ENCODE assay signal across 10 mouse cellular contexts in genomic region chr7:69949647-69950121, GRCm38 (mm10).
A peak's percentile ranks its signal among the peaks of the same experiment; 100 is the strongest.
DNase-seq lines count a peak whose midpoint lies in the region; ATAC-seq and TF ChIP-seq lines count a peak whose summit lies in the region.
"Had no signal": no experiment of that assay in that cellular context is flagged by ENCODE, and none has a peak within 500 bp of the region (broad histone marks: within the 10 kb centered on the region; RNA-seq: fewer than 3 reads in every experiment).

No protein-coding gene starts in this region.

- intact Hi-C loops in heart, postnatal 10 days (cut with DNase I) = no loop called here

- TF ChIP-seq CTCF in lung, embryonic 14.5 days (IDR thresholded peaks at IDR 0.05; ENCODE audit: low read depth) = no peak
- TF ChIP-seq CTCF in stomach, postnatal 0 days (IDR thresholded peaks at IDR 0.05; ENCODE audit: low read depth) = no peak

- ATAC-seq in lung, embryonic 14.5 days (ENCODE audit: insufficient read depth) = no peak
- ATAC-seq in forebrain, embryonic 13.5 days = peak; percentile 75
- no peak; the same call in 1 of the 2 replicates for ATAC-seq in limb, embryonic 12.5 days (ENCODE audit: insufficient number of reproducible peaks, insufficient read depth, low FRiP score, low TSS enrichment, low read depth)
- ATAC-seq in stomach, postnatal 0 days (ENCODE audit: low FRiP score, low TSS enrichment) = 0 out of 2 replicates have a peak, but pooled peaks have one; percentile 53

- peak; percentile 21 for DNase-seq in lung, embryonic 14.5 days
- no peak for DNase-seq in lung, postnatal 25 days (ENCODE audit: low spot score)
- DNase-seq in stomach, postnatal 0 days (ENCODE audit: low spot score) = peak; percentile 46
- DNase-seq in heart, postnatal 10 days = no peak
- no peak for DNase-seq in adrenal gland, postnatal 25 days
- no peak for DNase-seq in adrenal gland, adult 18-20 months (ENCODE audit: low spot score in 2 of 2)
- DNase-seq: heart, postnatal 4 days had no signal

- no peaks in the 10 kb centered on the region for H3K4me1 ChIP-seq in lung, embryonic 14.5 days (ENCODE audit: insufficient read depth)
- H3K4me1 ChIP-seq in forebrain, embryonic 13.5 days = peaks cover 17% of the 10 kb centered on the region
- H3K4me1 ChIP-seq in limb, embryonic 12.5 days (replicated peaks) = peaks cover 12% of the 10 kb centered on the region
- no peaks in the 10 kb centered on the region for H3K4me1 ChIP-seq in stomach, postnatal 0 days (replicated peaks; ENCODE audit: control insufficient read depth, insufficient read depth)
- H3K4me1 ChIP-seq: lung, embryonic 15.5 days had no signal

- H3K9me3 ChIP-seq in lung, embryonic 14.5 days (ENCODE audit: low read depth, low read length) = no peaks in the 10 kb centered on the region
- no peaks in the 10 kb centered on the region for H3K9me3 ChIP-seq in forebrain, embryonic 13.5 days (replicated peaks)
- H3K9me3 ChIP-seq in limb, embryonic 12.5 days = no peaks in the 10 kb centered on the region
- H3K9me3 ChIP-seq in stomach, postnatal 0 days (ENCODE audit: control insufficient read depth, low read length) = no peaks in the 10 kb centered on the region
- H3K9me3 ChIP-seq: lung, embryonic 15.5 days had no signal

- WGBS in lung, embryonic 14.5 days = 46% methylated on average over 10 of the region's 10 CpGs
- WGBS in forebrain, embryonic 13.5 days = 7% methylated on average over 10 of the region's 10 CpGs
- WGBS in limb, embryonic 12.5 days = 39% methylated on average over 10 of the region's 10 CpGs
- WGBS in stomach, postnatal 0 days = 38% methylated on average over 10 of the region's 10 CpGs

- H3K4me2 ChIP-seq in lung, embryonic 14.5 days = no peak overlapping the region
- peak overlapping the region; percentile 43 for H3K4me2 ChIP-seq in forebrain, embryonic 13.5 days
- H3K4me2 ChIP-seq in limb, embryonic 12.5 days = peak overlapping the region; percentile 26
- no peak overlapping the region for H3K4me2 ChIP-seq in stomach, postnatal 0 days (replicated peaks; ENCODE audit: low read depth)
- H3K4me2 ChIP-seq: lung, embryonic 15.5 days had no signal

- no peak overlapping the region for H3K27ac ChIP-seq in lung, embryonic 14.5 days (ENCODE audit: low read depth)
- H3K27ac ChIP-seq in forebrain, embryonic 13.5 days = no peak overlapping the region
- H3K27ac ChIP-seq in limb, embryonic 12.5 days = no peak overlapping the region
- H3K27ac ChIP-seq in stomach, postnatal 0 days (replicated peaks) = no peak overlapping the region
- H3K27ac ChIP-seq: lung, embryonic 15.5 days had no signal

- H3K36me3 ChIP-seq in lung, embryonic 14.5 days (ENCODE audit: insufficient read depth) = no peaks in the 10 kb centered on the region
- H3K36me3 ChIP-seq in forebrain, embryonic 13.5 days (ENCODE audit: poor library complexity, severe bottlenecking) = no peaks in the 10 kb centered on the region
- H3K36me3 ChIP-seq in limb, embryonic 12.5 days = no peaks in the 10 kb centered on the region
- H3K36me3 ChIP-seq in stomach, postnatal 0 days (ENCODE audit: control insufficient read depth, insufficient read depth, low read length) = no peaks in the 10 kb centered on the region
- H3K36me3 ChIP-seq: lung, embryonic 15.5 days had no signal

- H3K4me3 ChIP-seq in lung, embryonic 14.5 days (ENCODE audit: low read depth, low read length) = no peak overlapping the region
- H3K4me3 ChIP-seq in forebrain, embryonic 13.5 days = no peak overlapping the region
- no peak overlapping the region for H3K4me3 ChIP-seq in limb, embryonic 12.5 days (replicated peaks)
- no peak overlapping the region for H3K4me3 ChIP-seq in stomach, postnatal 0 days (ENCODE audit: low read depth, low read length)
- H3K4me3 ChIP-seq: lung, embryonic 15.5 days had no signal

- H3K27me3 ChIP-seq in lung, embryonic 14.5 days (ENCODE audit: insufficient read depth, low read length) = no peaks in the 10 kb centered on the region
- H3K27me3 ChIP-seq in forebrain, embryonic 13.5 days = peaks cover 68% of the 10 kb centered on the region
- no peaks in the 10 kb centered on the region for H3K27me3 ChIP-seq in limb, embryonic 12.5 days
- H3K27me3 ChIP-seq in stomach, postnatal 0 days (ENCODE audit: control insufficient read depth, insufficient read depth, low read length) = no peaks in the 10 kb centered on the region
- H3K27me3 ChIP-seq: lung, embryonic 15.5 days had no signal

- TF ChIP-seq EP300 in stomach, postnatal 0 days (optimal IDR thresholded peaks at IDR 0.05) = no peak

- no peak overlapping the region for H3K9ac ChIP-seq in lung, embryonic 14.5 days
- no peak overlapping the region for H3K9ac ChIP-seq in forebrain, embryonic 13.5 days
- no peak overlapping the region for H3K9ac ChIP-seq in limb, embryonic 12.5 days (replicated peaks)
- H3K9ac ChIP-seq in stomach, postnatal 0 days (ENCODE audit: low read length) = no peak overlapping the region
- H3K9ac ChIP-seq: lung, embryonic 15.5 days had no signal

Comparison
In these comparisons a context has a peak if more than half of its experiments do, and no peak if none do; other contexts are left out.
1. DNase-seq: peak in lung, embryonic 14.5 days (single experiment) and stomach, postnatal 0 days (single experiment); none in lung, postnatal 25 days (single experiment), heart, postnatal 10 days (0 of 2), adrenal gland, postnatal 25 days (single experiment) and adrenal gland, adult 18-20 months (0 of 2).
2. ATAC-seq: peak in forebrain, embryonic 13.5 days (single experiment) and stomach, postnatal 0 days (single experiment); none in lung, embryonic 14.5 days (single experiment) and limb, embryonic 12.5 days (single experiment).
3. H3K4me2 ChIP-seq: peak in forebrain, embryonic 13.5 days (single experiment) and limb, embryonic 12.5 days (single experiment); none in lung, embryonic 14.5 days (single experiment) and stomach, postnatal 0 days (single experiment).